Mouse (Mus musculus) embryonic fibroblast, embryonic 13.5 days (primary cell): ENCODE data around the gene Sun2. TPM values are rescaled to one million over a fixed set of nuclear protein-coding genes. Genes with fewer than 3 reads are reported as not detected.

Source experiments
- H3K27ac ChIP-seq: 2 replicates; pipeline ENCODE4 v1.5.1; 2012; ENCODE audit warnings: low read length, control low read depth, inconsistent platforms; ENCODE audit not compliant: insufficient read depth
- H3K4me1 ChIP-seq: 2 replicates; pipeline ENCODE4 v1.6.1; 2011; ENCODE audit warnings: low read length; ENCODE audit not compliant: control insufficient read depth, insufficient read depth
- H3K4me3 ChIP-seq: 2 replicates; pipeline ENCODE4 v1.5.1; 2011; ENCODE audit warnings: mild to moderate bottlenecking, control low read depth, low read length; ENCODE audit not compliant: insufficient read depth
- CTCF ChIP-seq: IDR thresholded peaks from 2 replicates; pipeline ENCODE4 v1.5.1; 2011; ENCODE audit warnings: mild to moderate bottlenecking, control low read depth, low read length, moderate library complexity, borderline replicate concordance; ENCODE audit not compliant: insufficient read depth
- POLR2A ChIP-seq: IDR thresholded peaks from 2 replicates; pipeline ENCODE4 v1.6.1; 2011; ENCODE audit warnings: low read depth, mild to moderate bottlenecking, control low read depth, low read length, moderate library complexity
- polyA plus RNA-seq: library from polyadenylated mRNA; stranded (reverse); fragments of >200 nt; gene quantifications from 2 replicates; pipeline ENCODE4 v1.2.4, GENCODE M21; 2011; ENCODE audit warnings: low read depth; ENCODE audit not compliant: missing spikeins, insufficient read length

The Sun2 gene
- polyA plus RNA-seq, 1 experiment = 43.3 TPM

- Histone ChIP-seq H3K27ac (no peak overlapping the region), H3K4me1 (peaks cover 10% of the 10 kb centered on the region; the same call in 1 of the 2 replicates), H3K4me3 (no peak overlapping the region)
- TF ChIP-seq POLR2A = no peak
- no peak for TF ChIP-seq CTCF
Observed at GRCm38 (mm10) chr15:79768302-79768701, 26.0 kb upstream of the Sun2 start.

- Histone ChIP-seq H3K27ac (no peak overlapping the region), H3K4me1 (peaks cover 8% of the 10 kb centered on the region; the same call in 1 of the 2 replicates), H3K4me3 (no peak overlapping the region)
- no peak for TF ChIP-seq POLR2A
- no peak for TF ChIP-seq CTCF
Observed at GRCm38 (mm10) chr15:79767327-79767961, 25.1 kb upstream of the Sun2 start.

GRCm38 (mm10) chr15:79766586-79767071, 24.3 kb upstream of the Sun2 start:
- H3K27ac ChIP-seq = no peak overlapping the region
- TF ChIP-seq POLR2A = no peak
- H3K4me1 ChIP-seq = peaks cover 8% of the 10 kb centered on the region; the same call in 1 of the 2 replicates
- no peak overlapping the region for H3K4me3 ChIP-seq

DNA sequence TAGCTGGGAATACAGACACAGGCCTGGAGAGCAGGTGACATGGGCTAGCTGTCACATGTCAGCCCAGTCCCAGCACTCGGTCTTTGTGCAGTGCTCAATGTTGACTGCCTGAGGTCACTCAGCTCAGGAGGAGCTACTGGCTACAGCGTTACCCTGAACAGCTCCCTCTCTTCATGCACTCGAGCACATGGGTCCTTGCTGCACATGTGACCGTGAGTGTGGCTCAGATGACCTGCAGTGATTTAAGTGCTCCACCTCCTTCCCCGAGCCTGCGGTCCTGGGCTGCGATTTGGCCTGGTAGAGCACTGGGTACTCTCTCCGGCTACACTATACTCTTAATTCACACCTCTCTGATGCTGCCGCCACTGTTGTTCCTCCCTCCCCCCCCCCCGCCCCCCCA, 23.8 kb upstream of the Sun2 start:
- Histone ChIP-seq H3K4me1 (peaks cover 6% of the 10 kb centered on the region; the same call in 1 of the 2 replicates), H3K4me3 (no peak overlapping the region), H3K27ac (no peak overlapping the region)
- TF ChIP-seq CTCF (no peak), POLR2A (no peak)

GRCm38 (mm10) chr15:79765361-79765760, 23.0 kb upstream of the Sun2 start:
- TF ChIP-seq CTCF = no peak
- TF ChIP-seq POLR2A = no peak
- Histone ChIP-seq H3K4me1 (0 out of 2 replicates have a peak, but pooled peaks cover 2% of the 10 kb centered on the region), H3K27ac (no peak overlapping the region), H3K4me3 (no peak overlapping the region)

GRCm38 (mm10) chr15:79764539-79765267, 22.4 kb upstream of the Sun2 start:
- no peak overlapping the region for H3K27ac ChIP-seq
- no peak for TF ChIP-seq CTCF
- no peak for TF ChIP-seq POLR2A
- 0 out of 2 replicates have a peak, but pooled peaks cover 2% of the 10 kb centered on the region for H3K4me1 ChIP-seq
- H3K4me3 ChIP-seq = no peak overlapping the region

GRCm38 (mm10) chr15:79763601-79764246, 21.4 kb upstream of the Sun2 start:
- TF ChIP-seq CTCF (no peak), POLR2A (no peak)
- Histone ChIP-seq H3K27ac (no peak overlapping the region), H3K4me1 (0 out of 2 replicates have a peak, but pooled peaks cover 2% of the 10 kb centered on the region), H3K4me3 (no peak overlapping the region)

DNA sequence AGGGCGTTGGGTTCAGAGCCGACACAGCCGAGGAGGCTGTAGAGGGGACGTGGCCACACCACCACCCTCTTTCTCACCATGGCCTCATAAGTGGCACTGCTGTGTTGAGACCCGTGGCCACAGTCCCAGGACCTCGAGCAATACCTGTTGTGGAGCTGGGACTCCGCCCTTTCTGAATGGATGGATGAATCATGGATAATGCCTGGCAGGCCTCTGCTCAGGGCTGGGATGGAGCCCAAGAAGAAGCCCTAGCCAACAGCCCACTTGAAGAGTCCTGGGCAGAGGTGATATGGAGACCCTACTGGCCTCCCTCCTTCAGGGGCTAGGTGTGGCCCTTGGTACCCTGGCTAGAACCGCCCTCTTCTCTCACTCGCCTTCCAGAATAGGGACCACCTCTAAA, 20.7 kb upstream of the Sun2 start:
- H3K4me1 ChIP-seq = 0 out of 2 replicates have a peak, but pooled peaks cover 2% of the 10 kb centered on the region
- no peak overlapping the region for H3K4me3 ChIP-seq
- no peak overlapping the region for H3K27ac ChIP-seq
- TF ChIP-seq CTCF = no peak
- no peak for TF ChIP-seq POLR2A

DNA sequence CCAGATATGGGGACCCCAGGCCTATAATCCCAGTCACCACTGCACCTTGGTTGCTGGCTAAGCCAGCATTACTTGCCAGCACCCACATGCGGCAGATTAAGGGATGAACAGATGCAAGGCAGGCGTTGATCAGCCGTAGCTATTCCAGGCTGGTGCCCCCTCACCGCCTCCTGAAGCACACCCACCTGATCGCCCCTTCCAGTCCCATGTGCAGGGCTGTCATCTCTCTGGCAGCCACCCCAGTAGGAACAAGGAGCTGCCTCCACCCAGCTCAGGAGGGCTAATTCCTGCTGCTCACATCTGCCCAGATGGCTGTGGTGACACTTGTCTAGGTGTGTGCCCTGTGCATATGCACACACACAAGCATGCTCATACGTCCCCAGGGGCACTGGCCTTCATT, 18.6 kb upstream of the Sun2 start:
- Histone ChIP-seq H3K27ac (no peak overlapping the region), H3K4me1 (0 out of 2 replicates have a peak, but pooled peaks cover 2% of the 10 kb centered on the region), H3K4me3 (no peak overlapping the region)
- TF ChIP-seq POLR2A (no peak), CTCF (no peak)

- H3K27ac ChIP-seq = no peak overlapping the region
- H3K4me3 ChIP-seq = no peak overlapping the region
- no peak for TF ChIP-seq POLR2A
- TF ChIP-seq CTCF = no peak
- no peaks in the 10 kb centered on the region for H3K4me1 ChIP-seq
Observed at GRCm38 (mm10) chr15:79757118-79757517, 14.8 kb upstream of the Sun2 start.
